Mouse (Mus musculus) lung, adult 2 months (tissue): ENCODE results near the gene Cast. TPM values are rescaled to one million over a fixed set of nuclear protein-coding genes. Genes with fewer than 3 reads are reported as not detected.

Experiments
- DNase-seq: peaks from one replicate; pipeline ENCODE4 v3.0.0; 2022
- H3K4me1 ChIP-seq: fragments of 200-500 bp; 2 replicates; pipeline ENCODE4 v1.6.1; 2011; ENCODE audit warnings: low read length; ENCODE audit not compliant: control insufficient read depth, insufficient read depth
- H3K4me3 ChIP-seq: fragments of 200-500 bp; replicated peaks from 2 replicates; pipeline ENCODE3; 2011; ENCODE audit warnings: low read depth, mild to moderate bottlenecking, control low read depth, low read length; ENCODE audit errors: extremely low read depth
- CTCF ChIP-seq: fragments of 200-500 bp; IDR thresholded peaks from 2 replicates; pipeline ENCODE4 v1.5.1; 2011; ENCODE audit warnings: mild to moderate bottlenecking, low read length, control low read depth; ENCODE audit not compliant: insufficient read depth
- POLR2A ChIP-seq: fragments of 200-500 bp; IDR thresholded peaks from 2 replicates; pipeline ENCODE4 v1.6.1; 2011; ENCODE audit warnings: low read depth, mild to moderate bottlenecking, control low read depth, low read length, borderline replicate concordance; ENCODE audit errors: extremely low read depth
- WGBS: fragments of 180-500 bp; shearing (Covaris S2); methylation state at CpG from one replicate; pipeline ENCODE4 v1.1.7; 2018; 5-methylcytosine and 5-hydroxymethylcytosine counted together
- polyA plus RNA-seq: library from polyadenylated mRNA; depleted of rRNA; stranded (reverse); fragments of >200 nt; gene quantifications from 2 replicates; pipeline ENCODE4 v1.2.3, GENCODE M21; 2012; rRNA removed

Cast gene
- polyA plus RNA-seq, 1 experiment, result 14.7 TPM

GRCm38 (mm10) chr13:74696225-74696624 lies 112.4 kb downstream of the Cast start:
- no peak for DNase-seq
- TF ChIP-seq POLR2A (no peak), CTCF (no peak)
- Histone ChIP-seq H3K4me3 (no peak overlapping the region), H3K4me1 (no peaks in the 10 kb centered on the region)
- 60% methylated on average over 3 of the region's 3 CpGs for WGBS

GRCm38 (mm10) chr13:74695497-74696193 lies 113.0 kb downstream of the Cast start:
- 86% methylated on average over 5 of the region's 5 CpGs for WGBS
- H3K4me1 ChIP-seq, result no peaks in the 10 kb centered on the region
- DNase-seq, result no peak
- no peak overlapping the region for H3K4me3 ChIP-seq
- no peak for TF ChIP-seq POLR2A
- no peak for TF ChIP-seq CTCF

Other genes with a start within 250 kb of the Cast start
- gene Erap1, start 169.2 kb downstream of the Cast start, polyA plus RNA-seq, result 11.2 and 24.1 TPM in 2 replicates